Mouse (Mus musculus) embryonic facial prominence, embryonic 14.5 days (tissue): ENCODE results near the gene Igsf9. TPM values are rescaled to one million over a fixed set of nuclear protein-coding genes. Genes with fewer than 3 reads are reported as not detected.

Source experiments
- ATAC-seq: fragments of 200-750 bp; cut with Nextera tagmentation; 2 replicates; pipeline ENCODE4 v1.8.0; 2017; ENCODE audit warnings: low read depth, moderate number of reproducible peaks, moderate TSS enrichment
- DNase-seq: peaks from one replicate; pipeline ENCODE4 v3.0.0-alpha.2; 2015; ENCODE audit warnings: low spot score
- H3K27ac ChIP-seq: fragments of 300-500 bp; sonication (generic); replicated peaks from 2 replicates; pipeline ENCODE4 v1.5.1; 2014; ENCODE audit warnings: low read depth, mild to moderate bottlenecking, low read length, moderate library complexity
- H3K27me3 ChIP-seq: fragments of 300-500 bp; sonication (generic); replicated peaks from 2 replicates; pipeline ENCODE4 v1.6.1; 2014; ENCODE audit warnings: low read length; ENCODE audit not compliant: control insufficient read depth, insufficient read depth
- H3K36me3 ChIP-seq: fragments of 300-500 bp; sonication (generic); 2 replicates; pipeline ENCODE4 v1.6.1; 2014; ENCODE audit warnings: low read length, mixed read lengths; ENCODE audit not compliant: control insufficient read depth, insufficient read depth
- H3K4me1 ChIP-seq: fragments of 300-500 bp; sonication (generic); 2 replicates; pipeline ENCODE4 v1.6.1; 2014; ENCODE audit warnings: antibody characterized with exemption, low read length; ENCODE audit not compliant: control insufficient read depth, insufficient read depth
- H3K4me2 ChIP-seq: fragments of 300-500 bp; sonication (generic); 2 replicates; pipeline ENCODE4 v1.6.1; 2014; ENCODE audit warnings: low read depth, mild to moderate bottlenecking, low read length, moderate library complexity, mixed read lengths
- H3K4me3 ChIP-seq: fragments of 300-500 bp; sonication (generic); 2 replicates; pipeline ENCODE4 v1.5.1; 2014; ENCODE audit warnings: low read depth, mild to moderate bottlenecking, low read length
- H3K9ac ChIP-seq: fragments of 300-500 bp; sonication (generic); 2 replicates; pipeline ENCODE4 v1.6.1; 2014; ENCODE audit warnings: low read depth, mild to moderate bottlenecking, low read length, moderate library complexity, mixed read lengths
- H3K9me3 ChIP-seq: fragments of 300-500 bp; sonication (generic); 2 replicates; pipeline ENCODE4 v1.6.1; 2016; ENCODE audit warnings: low read length; ENCODE audit not compliant: control insufficient read depth
- WGBS: fragments of 180-500 bp; shearing (Covaris S2); extraction: QIAGEN DNeasy Blood & Tissue Kit; methylation state at CpG from one replicate; pipeline ENCODE4 v1.1.7; 2014; 5-methylcytosine and 5-hydroxymethylcytosine counted together
- polyA plus RNA-seq: library from polyadenylated mRNA; unstranded; fragments of >200 nt; fragmentation: Nextera tagmentation; extraction: Ambion mirVana; gene quantifications from 2 replicates; pipeline ENCODE4 v1.2.1, GENCODE M21; 2014

The Igsf9 gene
- polyA plus RNA-seq, 1 experiment from 2014 or later = 21.4 TPM

- ATAC-seq (peak; percentile 80), DNase-seq (peak; percentile 97)
- H3K36me3 ChIP-seq = no peaks in the 10 kb centered on the region
- H3K4me1 ChIP-seq = peaks cover 11% of the 10 kb centered on the region
- H3K27ac ChIP-seq = 0 out of 2 replicates have a peak within 1 kb of the TSS, but pooled peaks have one; percentile 5
- 3% methylated on average over 28 of the region's 28 CpGs for WGBS
- peak within 1 kb of the TSS; percentile 33 for H3K4me3 ChIP-seq
- peak within 1 kb of the TSS; percentile 67 for H3K4me2 ChIP-seq
- H3K9me3 ChIP-seq = peaks cover 12% of the 10 kb centered on the region
- no peaks in the 10 kb centered on the region for H3K27me3 ChIP-seq
- peak within 1 kb of the TSS; percentile 21 for H3K9ac ChIP-seq
Measured at GRCm38 (mm10) chr1:172520576-172521440, 39.2 kb downstream of the Igsf9 start, which contains the start of gene Cfap45. Gene Cfap45, plus strand, starts transcription at chr1:172520801.

GRCm38 (mm10) chr1:172522524-172522923 is 40.9 kb downstream of the Igsf9 start:
- ATAC-seq (peak; percentile 73), DNase-seq (peak; percentile 86)
- H3K9me3 ChIP-seq = peaks cover 8% of the 10 kb centered on the region
- H3K9ac ChIP-seq = no peak overlapping the region
- H3K27me3 ChIP-seq = no peaks in the 10 kb centered on the region; the same call in 1 of the 2 replicates
- H3K4me3 ChIP-seq = no peak overlapping the region
- peak overlapping the region; percentile 69 for H3K27ac ChIP-seq
- no peak overlapping the region for H3K4me2 ChIP-seq
- no peaks in the 10 kb centered on the region for H3K36me3 ChIP-seq
- WGBS = 48% methylated on average over 7 of the region's 7 CpGs
- H3K4me1 ChIP-seq = peaks cover 17% of the 10 kb centered on the region

GRCm38 (mm10) chr1:172523699-172524101 is 42.1 kb downstream of the Igsf9 start:
- ATAC-seq (no peak), DNase-seq (no peak)
- Histone ChIP-seq H3K4me1 (peaks cover 17% of the 10 kb centered on the region), H3K36me3 (no peaks in the 10 kb centered on the region), H3K27ac (no peak overlapping the region), H3K9me3 (no peaks in the 10 kb centered on the region), H3K27me3 (no peaks in the 10 kb centered on the region; the same call in 1 of the 2 replicates), H3K4me2 (no peak overlapping the region), H3K4me3 (no peak overlapping the region), H3K9ac (no peak overlapping the region)
- 41% methylated on average over 12 of the region's 12 CpGs for WGBS

DNA sequence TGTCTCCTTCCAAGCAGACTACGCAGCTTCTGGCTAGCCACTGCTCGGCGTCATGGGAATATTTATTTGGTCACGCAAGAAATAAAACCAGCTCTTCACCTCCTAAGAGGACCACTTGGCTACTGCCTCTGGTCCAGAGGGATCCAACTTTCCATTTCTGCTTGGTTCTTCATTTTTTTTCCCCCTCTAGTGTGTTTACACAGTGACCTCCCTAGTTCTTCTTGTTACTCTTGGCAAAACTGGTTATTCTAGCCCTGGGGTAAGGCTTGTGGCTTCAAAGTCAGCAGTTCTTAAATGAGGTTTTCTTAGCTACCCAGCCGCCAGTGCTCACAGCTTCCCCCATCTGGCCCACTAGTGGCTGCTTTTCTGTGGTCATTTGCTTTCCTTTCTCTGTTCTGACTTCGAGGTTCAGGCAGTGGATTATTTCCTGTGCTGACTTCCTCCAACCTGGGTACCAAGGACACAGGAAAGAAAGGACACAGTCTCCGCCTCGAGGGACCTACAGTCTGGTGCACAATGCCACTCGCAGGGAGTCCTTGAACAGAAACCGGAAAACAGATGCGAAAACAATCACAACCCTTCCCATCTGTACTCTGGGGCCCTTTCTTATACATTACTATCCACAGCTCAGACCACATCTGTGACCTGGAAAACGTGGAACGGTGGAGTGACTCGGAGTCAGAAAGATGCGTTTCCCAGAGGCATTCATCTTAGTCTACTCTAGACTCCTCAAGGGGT is 43.6 kb downstream of the Igsf9 start:
- Histone ChIP-seq H3K4me2 (peak overlapping the region; percentile 37), H3K4me3 (no peak overlapping the region), H3K9ac (no peak overlapping the region), H3K27me3 (no peaks in the 10 kb centered on the region; the same call in 1 of the 2 replicates), H3K9me3 (no peaks in the 10 kb centered on the region), H3K4me1 (peaks cover 17% of the 10 kb centered on the region), H3K27ac (peak overlapping the region; percentile 74), H3K36me3 (no peaks in the 10 kb centered on the region)
- ATAC-seq (peak; percentile 13), DNase-seq (peak; percentile 88)
- WGBS = 22% methylated on average over 15 of the region's 15 CpGs

- Histone ChIP-seq H3K27ac (no peak overlapping the region), H3K4me2 (no peak overlapping the region), H3K36me3 (no peaks in the 10 kb centered on the region), H3K4me3 (no peak overlapping the region), H3K4me1 (peaks cover 17% of the 10 kb centered on the region), H3K27me3 (no peaks in the 10 kb centered on the region; the same call in 1 of the 2 replicates), H3K9ac (no peak overlapping the region), H3K9me3 (no peaks in the 10 kb centered on the region)
- no peak for DNase-seq
- ATAC-seq = no peak
- 59% methylated on average over 7 of the region's 7 CpGs for WGBS
Measured at GRCm38 (mm10) chr1:172525971-172526370, 44.4 kb downstream of the Igsf9 start.

- ATAC-seq = no peak
- WGBS = 76% methylated on average over 23 of the region's 23 CpGs
- no peak overlapping the region for H3K4me3 ChIP-seq
- H3K4me2 ChIP-seq = no peak overlapping the region
- H3K27me3 ChIP-seq = no peaks in the 10 kb centered on the region; the same call in 1 of the 2 replicates
- H3K36me3 ChIP-seq = no peaks in the 10 kb centered on the region
- no peak for DNase-seq
- peaks cover 13% of the 10 kb centered on the region for H3K4me1 ChIP-seq
- no peak overlapping the region for H3K27ac ChIP-seq
- H3K9ac ChIP-seq = no peak overlapping the region
- H3K9me3 ChIP-seq = no peaks in the 10 kb centered on the region
Measured at GRCm38 (mm10) chr1:172526380-172527081, 44.9 kb downstream of the Igsf9 start.

DNA sequence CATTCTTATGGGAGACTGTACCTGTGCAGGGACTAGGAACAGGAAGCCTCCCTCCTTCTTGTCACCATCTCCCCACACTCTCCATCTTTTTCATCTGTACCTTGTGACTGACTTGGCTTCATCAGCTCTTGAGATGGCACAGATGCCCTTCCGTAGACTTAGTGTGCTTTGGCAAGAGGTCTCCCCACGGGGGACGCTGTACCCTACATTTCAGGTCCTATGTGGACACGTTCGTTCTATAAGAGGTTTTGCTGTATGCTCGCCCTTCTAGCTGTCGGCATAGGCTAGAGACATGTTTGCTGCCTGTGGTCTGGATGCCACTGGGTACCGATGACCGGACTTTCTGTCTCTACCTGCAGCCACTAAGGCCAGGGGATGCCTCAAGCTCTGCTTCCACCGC is 45.8 kb downstream of the Igsf9 start:
- no peak overlapping the region for H3K27ac ChIP-seq
- DNase-seq = no peak
- no peaks in the 10 kb centered on the region for H3K36me3 ChIP-seq
- no peak overlapping the region for H3K9ac ChIP-seq
- H3K4me3 ChIP-seq = no peak overlapping the region
- no peak for ATAC-seq
- WGBS = 94% methylated on average over 10 of the region's 10 CpGs
- H3K27me3 ChIP-seq = no peaks in the 10 kb centered on the region; the same call in 1 of the 2 replicates
- peaks cover 13% of the 10 kb centered on the region for H3K4me1 ChIP-seq
- no peaks in the 10 kb centered on the region for H3K9me3 ChIP-seq
- no peak overlapping the region for H3K4me2 ChIP-seq

- Histone ChIP-seq H3K36me3 (no peaks in the 10 kb centered on the region), H3K9me3 (no peaks in the 10 kb centered on the region), H3K4me2 (no peak overlapping the region), H3K9ac (no peak overlapping the region), H3K4me1 (peaks cover 13% of the 10 kb centered on the region), H3K4me3 (no peak overlapping the region), H3K27me3 (no peaks in the 10 kb centered on the region; the same call in 1 of the 2 replicates), H3K27ac (no peak overlapping the region)
- 6% methylated on average over 7 of the region's 7 CpGs for WGBS
- DNase-seq = peak; percentile 90
- ATAC-seq = peak; percentile 56
Measured at GRCm38 (mm10) chr1:172528701-172529100, 47.1 kb downstream of the Igsf9 start.
